Mouse (Mus musculus) monocyte, adult 5-6 weeks (primary cell): ENCODE measurements at regions not wholly inside any gene's neighbourhood (a gene's known extent, or its start where the extent isn't known, plus 50 kb on each side); places are given as distances from the start of the nearest gene placed in this dataset.

Experiments used
- ATAC-seq: fragments of 153-309, 156-312 bp; replicated peaks from 2 replicates; pipeline ENCODE4 v1.8.0; 2017; ENCODE audit warnings: mild to moderate bottlenecking; ENCODE audit not compliant: low TSS enrichment, insufficient number of reproducible peaks, severe bottlenecking, poor library complexity, low FRiP score

- ATAC-seq: no peak
Observed at GRCm38 (mm10) chr9:33260171-33260570, 624.1 kb downstream of the Ets1 start.

- ATAC-seq: no peak
Observed at GRCm38 (mm10) chr9:33289381-33289780, 653.4 kb downstream of the Ets1 start.

DNA sequence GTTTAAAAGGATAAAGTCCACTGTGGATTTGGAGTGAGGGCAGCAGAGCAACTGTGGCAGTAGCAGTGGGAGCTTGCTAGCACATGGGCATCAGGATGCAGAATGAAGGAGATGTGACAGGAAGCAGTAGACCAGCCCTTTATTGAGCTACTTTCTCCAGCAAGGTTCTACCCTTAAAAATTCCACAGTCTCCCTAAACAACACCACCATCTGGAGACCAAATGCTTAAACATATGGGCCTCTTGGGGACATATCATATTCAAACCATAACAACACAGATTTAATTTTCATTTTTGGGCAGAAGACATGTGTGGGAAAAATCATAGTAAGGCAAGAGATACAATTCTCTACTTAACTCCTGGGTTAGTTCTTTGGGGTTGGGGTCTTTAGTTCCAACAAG lies 656.1 kb downstream of the Ets1 start:
- ATAC-seq: no peak

GRCm38 (mm10) chr9:33295925-33296324 lies 659.9 kb downstream of the Ets1 start:
- no peak for ATAC-seq

DNA sequence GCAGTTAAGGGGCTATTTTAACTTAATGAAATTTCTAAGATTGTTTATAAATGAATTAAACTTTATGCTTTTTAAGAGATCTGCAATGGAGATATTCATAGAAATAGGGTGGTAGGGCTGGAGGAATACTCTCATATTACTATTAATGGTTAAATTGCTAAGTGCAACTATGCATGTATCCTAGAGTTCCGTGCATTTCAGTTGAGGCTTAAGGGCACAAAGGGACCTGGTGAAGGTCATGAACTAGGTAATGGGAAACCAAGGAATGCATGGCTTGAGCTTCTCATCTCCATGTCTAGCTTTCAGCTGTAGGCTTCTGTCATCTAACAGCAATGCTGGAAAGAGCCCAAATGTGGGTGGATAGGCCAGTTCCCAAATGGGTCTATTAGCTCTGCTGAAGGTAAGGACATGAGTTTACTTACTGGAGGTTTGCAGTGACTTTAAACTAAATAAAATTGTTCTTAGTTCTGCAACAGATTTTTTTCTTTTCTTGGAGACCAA lies 683.6 kb downstream of the Ets1 start:
- ATAC-seq: no peak

DNA sequence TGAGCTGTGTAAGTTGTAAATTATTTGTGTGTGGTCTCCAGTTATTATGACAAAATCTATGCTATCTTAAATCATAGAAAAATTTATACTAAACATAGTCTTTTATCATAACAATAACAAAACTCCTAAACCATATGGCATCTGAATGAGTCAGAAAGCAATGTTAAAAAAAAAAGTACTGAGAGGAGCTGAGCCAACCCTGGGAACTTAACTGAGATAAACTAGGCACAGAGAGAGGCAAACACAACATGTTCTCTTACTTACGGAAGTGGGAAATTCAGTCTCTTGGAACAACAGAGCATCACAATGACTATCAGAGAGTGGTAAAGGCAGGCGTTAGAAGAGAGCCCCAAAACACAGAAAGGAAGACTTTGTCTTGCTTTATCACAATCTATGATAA lies 691.7 kb downstream of the Ets1 start:
- no peak for ATAC-seq

GRCm38 (mm10) chr9:33350258-33350657 lies 714.2 kb downstream of the Ets1 start:
- ATAC-seq: no peak

DNA sequence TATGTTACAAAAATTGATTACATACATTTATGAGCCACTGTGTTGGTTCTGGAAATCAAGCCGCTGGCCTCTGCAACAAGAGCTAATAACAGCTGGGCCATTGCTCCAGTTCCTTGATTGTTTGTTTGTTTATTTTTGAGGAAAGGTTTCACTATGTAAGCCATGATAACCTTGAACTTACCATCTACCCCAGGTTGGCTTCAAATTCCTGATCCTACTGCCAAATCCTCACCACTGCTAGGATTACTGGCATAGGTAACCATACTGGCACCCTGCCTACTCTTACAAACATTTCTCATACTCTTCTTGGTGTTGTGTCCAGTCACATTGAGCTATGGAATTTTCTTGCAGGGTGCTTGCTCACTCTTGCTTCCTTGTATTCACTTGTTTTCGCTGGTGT lies 720.6 kb downstream of the Ets1 start:
- ATAC-seq: no peak

- no peak for ATAC-seq
Observed at GRCm38 (mm10) chr9:33360966-33361365, 724.9 kb downstream of the Ets1 start.

DNA sequence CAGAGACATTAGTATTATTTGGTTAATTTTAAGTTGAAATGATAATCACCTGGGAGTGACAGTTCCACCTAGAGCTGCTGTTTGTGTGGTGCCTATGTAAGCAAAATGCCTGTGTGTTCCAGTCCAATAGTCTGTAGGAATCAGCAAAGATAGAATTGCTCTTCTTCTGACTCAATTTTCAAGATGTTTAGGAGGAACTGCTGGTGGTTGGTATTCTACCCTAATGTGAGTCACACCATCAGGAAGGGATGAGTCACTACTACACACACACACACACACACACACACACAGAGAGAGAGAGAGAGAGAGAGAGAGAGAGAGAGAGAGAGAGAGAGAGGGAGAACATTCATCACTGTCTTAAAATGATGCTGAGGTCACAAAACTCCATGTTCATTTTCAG lies 753.1 kb downstream of the Ets1 start:
- ATAC-seq: no peak

- ATAC-seq: no peak
Observed at GRCm38 (mm10) chr9:33404691-33405090, 768.7 kb downstream of the Ets1 start.

DNA sequence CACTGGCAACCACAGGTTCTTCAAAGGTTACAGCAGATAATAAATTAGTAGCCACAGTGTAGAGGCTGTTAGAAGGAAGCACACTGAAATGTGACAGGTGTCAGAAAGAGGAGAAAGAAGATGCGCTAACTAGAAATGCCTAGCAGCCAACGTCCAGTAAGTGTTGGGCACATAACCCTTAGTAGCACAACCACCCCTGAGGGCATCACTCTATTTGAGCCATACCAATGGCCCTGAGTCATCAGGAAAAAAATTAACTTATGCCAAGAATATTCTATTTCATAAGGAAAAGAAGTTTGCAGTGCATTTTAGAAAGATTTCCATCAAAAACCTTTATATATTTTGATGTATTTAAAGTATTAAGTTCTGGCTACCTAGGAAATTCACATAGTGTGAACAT lies 771.5 kb downstream of the Ets1 start:
- no peak for ATAC-seq

GRCm38 (mm10) chr9:33423781-33424180 lies 787.8 kb downstream of the Ets1 start:
- ATAC-seq: no peak

DNA sequence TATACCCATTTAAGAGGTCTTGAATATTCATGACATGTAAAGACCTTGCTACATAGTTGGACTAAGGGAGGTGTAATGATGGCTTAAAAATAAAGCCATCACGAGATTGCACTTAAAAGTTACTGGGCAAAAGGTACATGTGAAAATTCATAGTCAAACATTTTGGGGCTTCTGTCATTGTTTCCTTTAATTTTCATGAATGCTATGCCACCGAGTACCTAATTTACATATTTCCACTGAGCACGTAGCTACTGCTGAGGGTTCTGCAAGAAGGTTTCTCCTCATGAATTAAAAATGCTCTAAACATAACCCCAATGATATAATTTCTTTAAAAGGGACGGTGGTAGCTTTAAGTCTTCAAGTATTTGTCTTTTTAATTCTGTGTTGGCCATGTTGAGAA lies 800.4 kb downstream of the Ets1 start:
- ATAC-seq: no peak

- ATAC-seq: no peak
Observed at GRCm38 (mm10) chr9:33442266-33442665, 806.2 kb downstream of the Ets1 start.

DNA sequence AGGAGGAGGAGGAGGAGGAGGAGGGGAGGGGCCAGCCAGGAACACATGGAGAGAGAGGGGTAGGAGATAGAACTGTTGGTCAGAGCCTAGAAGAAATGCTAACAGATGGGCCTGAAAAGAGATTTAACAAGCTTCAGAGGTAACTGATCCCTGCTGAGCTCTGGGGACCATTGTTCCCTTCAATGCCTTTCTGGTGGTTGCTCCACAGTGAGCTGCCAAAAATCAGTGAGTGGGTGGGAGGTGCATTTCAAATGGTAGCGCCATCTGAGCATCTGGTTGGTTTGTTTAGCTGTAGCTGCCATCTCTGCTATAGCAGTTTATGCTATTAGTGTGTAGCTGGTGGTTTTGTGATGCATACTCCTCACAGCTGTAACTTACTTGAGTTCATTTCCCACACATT lies 809.9 kb downstream of the Ets1 start:
- ATAC-seq: no peak

DNA sequence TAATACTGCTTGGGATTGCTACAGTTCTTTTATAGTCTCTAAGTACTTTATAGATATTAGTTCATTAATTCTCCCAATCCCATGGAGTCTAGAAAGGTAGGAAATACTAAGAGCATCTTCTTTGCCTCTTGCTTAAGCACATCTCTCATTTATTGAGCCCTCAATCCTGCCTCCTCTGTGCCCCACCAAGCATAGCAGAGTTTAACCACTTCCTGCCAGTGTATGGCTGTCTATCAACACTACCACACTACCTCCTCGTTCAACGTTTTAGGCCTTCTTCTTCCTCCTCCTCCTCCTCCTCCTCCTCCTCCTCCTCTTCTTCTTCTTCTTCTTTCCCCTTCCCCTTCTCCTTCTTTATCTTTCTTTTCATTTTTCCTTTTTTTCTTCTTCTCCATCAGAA lies 839.1 kb downstream of the Ets1 start:
- no peak for ATAC-seq

GRCm38 (mm10) chr9:33482845-33483540 lies 847.0 kb downstream of the Ets1 start:
- ATAC-seq: 0 out of 2 replicates have a peak, but pooled peaks have one; percentile 31

DNA sequence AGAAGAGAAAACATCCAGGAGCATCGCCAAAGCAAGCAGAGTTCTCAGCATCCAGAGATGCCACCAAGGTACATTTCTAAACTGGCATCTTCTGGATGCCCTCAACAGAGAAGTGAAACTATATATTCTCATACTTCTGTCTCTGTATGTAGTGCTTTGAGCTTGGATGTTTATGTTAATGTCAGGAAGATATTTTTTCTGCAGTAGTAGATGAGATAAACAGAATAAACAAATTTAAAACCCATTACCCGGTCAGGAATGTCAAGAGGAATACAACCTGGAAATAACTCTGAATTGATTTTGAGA lies 847.5 kb downstream of the Ets1 start:
- ATAC-seq: no peak

GRCm38 (mm10) chr9:33533101-33533810 lies 897.2 kb downstream of the Ets1 start:
- ATAC-seq: no peak
